17 mouse cellular contexts compared by ENCODE assay signal in the genomic region with DNA sequence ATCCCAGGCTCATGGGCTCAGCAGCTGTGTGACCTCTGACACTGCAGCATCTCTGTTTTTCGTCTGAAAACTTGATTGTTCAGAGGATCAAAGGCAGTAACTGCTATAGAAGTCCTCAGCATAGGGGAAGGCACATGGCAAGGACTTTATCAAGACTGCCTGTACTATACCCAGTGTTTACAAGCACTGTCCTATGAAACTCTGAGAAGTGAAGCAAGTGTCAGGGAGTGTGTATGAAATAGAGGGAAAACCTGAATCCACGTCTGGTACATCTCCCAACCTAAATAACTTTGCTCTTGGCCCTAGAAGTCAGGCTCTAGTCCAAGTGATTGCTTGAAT.
"Had no signal": no experiment of that assay in that cellular context is flagged by ENCODE, and none has a peak within 500 bp of the region (broad histone marks: within the 10 kb centered on the region; RNA-seq: fewer than 3 reads in every experiment).

No protein-coding gene starts in this region.

- H3K4me2 ChIP-seq: limb, embryonic 12.5 days; liver, embryonic 13.5 days; lung, embryonic 15.5 days; midbrain, embryonic 11.5 days; midbrain, embryonic 15.5 days; neural tube, embryonic 12.5 days had no signal

- H3K36me3 ChIP-seq: limb, embryonic 12.5 days; liver, embryonic 13.5 days; lung, embryonic 15.5 days; midbrain, embryonic 15.5 days; neural tube, embryonic 12.5 days had no signal

- H3K9ac ChIP-seq: limb, embryonic 12.5 days; liver, embryonic 13.5 days; liver, postnatal 0 days; lung, embryonic 15.5 days; midbrain, embryonic 15.5 days; neural tube, embryonic 12.5 days had no signal

- H3K27me3 ChIP-seq: limb, embryonic 12.5 days; lung, embryonic 15.5 days; midbrain, embryonic 15.5 days; neural tube, embryonic 12.5 days had no signal

- H3K4me3 ChIP-seq: layer of hippocampus, adult 2 months; limb, embryonic 12.5 days; liver, embryonic 13.5 days; lung, embryonic 15.5 days; megakaryocyte, embryonic 14.5 days; midbrain, embryonic 15.5 days; neural tube, embryonic 12.5 days had no signal

- H3K27ac ChIP-seq: layer of hippocampus, adult 2 months; limb, embryonic 12.5 days; liver, embryonic 13.5 days; lung, embryonic 15.5 days; macrophage; midbrain, embryonic 15.5 days; neural tube, embryonic 12.5 days had no signal

- H3K4me1 ChIP-seq: liver, embryonic 13.5 days; neural tube, embryonic 12.5 days had no signal

- ATAC-seq: liver, postnatal 0 days; midbrain, embryonic 15.5 days had no signal

- DNase-seq: kidney, adult 9 months; kidney, postnatal 10 days; kidney, postnatal 4 days; liver; liver, embryonic 13.5 days; liver, postnatal 0 days; lung, postnatal 14 days; thymus, adult 2 months; thymus, postnatal 25 days had no signal

- H3K9me3 ChIP-seq: limb, embryonic 12.5 days; liver, embryonic 13.5 days; lung, embryonic 15.5 days; megakaryocyte, embryonic 14.5 days; midbrain, embryonic 15.5 days; neural tube, embryonic 12.5 days had no signal
